Mouse (Mus musculus) right cerebral cortex, postnatal 14 days (tissue): ENCODE measurements around the gene Vamp1.
"Not testable (repeated sequence)": the region's sequence is repeated elsewhere in the genome, so short reads cannot be mapped to it uniquely, and the experiment has no call there.

Source experiments
- DNase-seq: peaks from one replicate; pipeline ENCODE4 v3.0.0; 2022

Vamp1 gene

GRCm38 (mm10) chr6:125253863-125254715, 38.7 kb downstream of the Vamp1 start:
- no peak for DNase-seq

- DNase-seq = no peak
Measured at GRCm38 (mm10) chr6:125255516-125256044, 40.2 kb downstream of the Vamp1 start.

- no peak for DNase-seq
Measured at GRCm38 (mm10) chr6:125256222-125256966, 41.0 kb downstream of the Vamp1 start.

- DNase-seq = no peak
Measured at GRCm38 (mm10) chr6:125260006-125260555, 44.7 kb downstream of the Vamp1 start.

GRCm38 (mm10) chr6:125264219-125264618, 48.9 kb downstream of the Vamp1 start:
- DNase-seq = no peak

- no peak for DNase-seq
Measured at GRCm38 (mm10) chr6:125265239-125265638, 49.9 kb downstream of the Vamp1 start.

- DNase-seq = no peak
Measured at GRCm38 (mm10) chr6:125266091-125266490, 50.7 kb downstream of the Vamp1 start.

GRCm38 (mm10) chr6:125266600-125266999, 51.2 kb downstream of the Vamp1 start:
- not testable (repeated sequence) for DNase-seq

- DNase-seq = no peak
Measured at GRCm38 (mm10) chr6:125267469-125267868, 52.1 kb downstream of the Vamp1 start.

GRCm38 (mm10) chr6:125268799-125269198, 53.4 kb downstream of the Vamp1 start:
- no peak for DNase-seq

GRCm38 (mm10) chr6:125271455-125272227, 56.3 kb downstream of the Vamp1 start:
- DNase-seq = peak; percentile 91

- DNase-seq = no peak
Measured at GRCm38 (mm10) chr6:125272228-125272785, 57.0 kb downstream of the Vamp1 start.

- DNase-seq = peak; percentile 50
Measured at GRCm38 (mm10) chr6:125274841-125275563, 59.7 kb downstream of the Vamp1 start.

- no peak for DNase-seq
Measured at GRCm38 (mm10) chr6:125279729-125280128, 64.4 kb downstream of the Vamp1 start.

GRCm38 (mm10) chr6:125282721-125283120, 67.4 kb downstream of the Vamp1 start:
- not testable (repeated sequence) for DNase-seq

GRCm38 (mm10) chr6:125284250-125284649, 68.9 kb downstream of the Vamp1 start:
- no peak for DNase-seq

- no peak for DNase-seq
Measured at GRCm38 (mm10) chr6:125284751-125285150, 69.4 kb downstream of the Vamp1 start.

- no peak for DNase-seq
Measured at GRCm38 (mm10) chr6:125285890-125286289, 70.5 kb downstream of the Vamp1 start, which contains the start of gene Tuba3a. Gene Tuba3a, minus strand, starts transcription at chr6:125286042.

GRCm38 (mm10) chr6:125286944-125287343, 71.6 kb downstream of the Vamp1 start:
- DNase-seq = no peak

- DNase-seq = no peak
Measured at GRCm38 (mm10) chr6:125288730-125289129, 73.4 kb downstream of the Vamp1 start.

GRCm38 (mm10) chr6:125291329-125291728, 76.0 kb downstream of the Vamp1 start:
- DNase-seq = no peak
